Mouse (Mus musculus) hindbrain, embryonic 14.5 days (tissue): ENCODE data around the gene Zdhhc19. TPM values are rescaled to one million over a fixed set of nuclear protein-coding genes. Genes with fewer than 3 reads are reported as not detected.

Experiments
- ATAC-seq: fragments of 200-750 bp; cut with Nextera tagmentation; 2 replicates; pipeline ENCODE4 v1.8.0; 2017; ENCODE audit warnings: moderate number of reproducible peaks, mild to moderate bottlenecking, moderate TSS enrichment, moderate library complexity; ENCODE audit not compliant: low FRiP score
- DNase-seq: peaks from one replicate; pipeline ENCODE4 v3.0.0-alpha.2; 2015; ENCODE audit warnings: low spot score
- H3K27ac ChIP-seq: fragments of 300-500 bp; sonication (generic); 2 replicates; pipeline ENCODE4 v1.5.1; 2014; ENCODE audit warnings: mild to moderate bottlenecking, moderate library complexity
- H3K27me3 ChIP-seq: fragments of 300-500 bp; sonication (generic); 2 replicates; pipeline ENCODE4 v1.6.1; 2014; ENCODE audit warnings: mild to moderate bottlenecking, low read length, mixed read lengths; ENCODE audit not compliant: control insufficient read depth, insufficient read depth
- H3K36me3 ChIP-seq: fragments of 300-500 bp; sonication (generic); replicated peaks from 2 replicates; pipeline ENCODE4 v1.6.1; 2014; ENCODE audit not compliant: control insufficient read depth, insufficient read depth
- H3K4me1 ChIP-seq: fragments of 300-500 bp; sonication (generic); replicated peaks from 2 replicates; pipeline ENCODE4 v1.6.1; 2014; ENCODE audit warnings: antibody characterized with exemption, low read length, mixed read lengths; ENCODE audit not compliant: control insufficient read depth, insufficient read depth
- H3K4me2 ChIP-seq: fragments of 300-500 bp; sonication (generic); replicated peaks from 2 replicates; pipeline ENCODE4 v1.6.1; 2014; ENCODE audit warnings: mild to moderate bottlenecking, moderate library complexity
- H3K4me3 ChIP-seq: fragments of 300-500 bp; sonication (generic); replicated peaks from 2 replicates; pipeline ENCODE4 v1.5.1; 2014; ENCODE audit warnings: mild to moderate bottlenecking, low read length
- H3K9ac ChIP-seq: fragments of 300-500 bp; sonication (generic); 2 replicates; pipeline ENCODE4 v1.6.1; 2014
- H3K9me3 ChIP-seq: fragments of 300-500 bp; sonication (generic); 2 replicates; pipeline ENCODE4 v1.6.1; 2016; ENCODE audit warnings: low read length; ENCODE audit not compliant: control insufficient read depth
- WGBS: fragments of 180-500 bp; shearing (Covaris S2); extraction: QIAGEN DNeasy Blood & Tissue Kit; methylation state at CpG from one replicate; pipeline ENCODE4 v1.1.7; 2014; 5-methylcytosine and 5-hydroxymethylcytosine counted together
- polyA plus RNA-seq: library from polyadenylated mRNA; unstranded; fragments of >200 nt; fragmentation: Nextera tagmentation; extraction: Ambion mirVana; gene quantifications from 2 replicates; pipeline ENCODE4 v1.2.1, GENCODE M21; 2014

Zdhhc19 gene
- polyA plus RNA-seq, 1 experiment from 2014 or later: not detected

DNA sequence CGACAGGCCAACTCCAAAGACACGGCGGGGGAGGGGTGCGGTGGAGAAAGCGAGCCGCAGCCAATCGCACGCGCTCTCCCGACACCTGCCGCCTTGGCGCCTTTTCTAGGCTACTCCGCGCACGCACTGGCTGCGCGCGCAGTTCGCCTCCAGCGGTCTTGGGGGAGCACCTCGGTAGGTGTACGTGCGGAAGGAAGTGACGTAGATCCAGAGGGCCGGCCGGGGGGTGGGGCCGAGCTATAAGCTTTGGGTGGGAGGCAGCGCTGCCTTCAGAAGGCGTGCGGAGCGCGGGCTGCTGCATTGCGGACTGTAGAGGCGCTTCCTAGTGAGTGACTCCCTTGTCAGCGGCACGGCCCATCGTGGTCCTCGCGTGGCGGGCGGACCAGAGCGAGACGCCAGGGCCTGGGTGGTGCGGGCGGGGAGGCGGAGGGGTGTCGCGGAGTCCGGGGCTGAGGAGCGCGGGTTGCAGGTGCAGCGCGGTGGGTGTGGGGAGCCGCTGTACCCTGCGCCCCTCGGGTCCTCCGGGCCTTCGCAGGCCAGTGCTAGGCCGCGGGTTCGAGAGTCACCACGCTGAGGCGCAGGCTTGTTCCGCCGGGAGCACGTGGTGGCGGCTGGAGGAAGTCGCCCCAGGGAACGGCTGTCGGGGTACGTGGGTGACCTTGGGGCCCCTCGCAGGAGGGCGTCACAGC lies 112.8 kb downstream of the Zdhhc19 start, which contains the start of gene Tfrc:
Tfrc (plus strand) TSS at position 209 of the 689 bp plus-strand sequence.
- H3K4me3 ChIP-seq: peak within 1 kb of the TSS; percentile 92
- DNase-seq: peak; percentile 100
- peaks cover 20% of the 10 kb centered on the region for H3K4me1 ChIP-seq
- peaks cover 4% of the 10 kb centered on the region; the same call in 1 of the 2 replicates for H3K36me3 ChIP-seq
- peak within 1 kb of the TSS; percentile 89 for H3K27ac ChIP-seq
- WGBS: under 1% methylated on average over 62 of the region's 73 CpGs
- H3K27me3 ChIP-seq: no peaks in the 10 kb centered on the region
- no peaks in the 10 kb centered on the region for H3K9me3 ChIP-seq
- peak within 1 kb of the TSS; percentile 82 for H3K9ac ChIP-seq
- peak within 1 kb of the TSS; percentile 73 for H3K4me2 ChIP-seq
- ATAC-seq: peak; percentile 98

DNA sequence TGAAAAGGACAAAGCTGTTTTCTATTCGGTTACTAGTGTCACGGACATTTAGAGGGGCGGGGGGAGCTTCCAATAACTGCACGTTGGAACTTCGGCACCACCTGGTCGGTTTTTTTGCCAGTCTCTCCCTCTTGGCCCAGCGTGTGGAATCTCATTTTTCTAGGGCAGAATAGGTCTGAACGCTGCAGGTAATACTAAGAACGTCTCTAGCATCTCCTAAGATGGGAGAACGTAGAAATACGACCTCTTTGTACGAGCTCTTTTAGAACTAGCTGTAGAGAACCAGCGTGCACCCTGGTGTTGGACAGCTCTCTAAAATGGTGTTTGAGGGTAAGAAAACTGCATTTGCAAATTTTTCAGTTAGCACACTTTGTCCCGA lies 113.3 kb downstream of the Zdhhc19 start:
- Histone ChIP-seq H3K36me3 (peaks cover 9% of the 10 kb centered on the region; the same call in 1 of the 2 replicates), H3K4me3 (peak overlapping the region; percentile 92), H3K4me1 (peaks cover 20% of the 10 kb centered on the region), H3K9me3 (no peaks in the 10 kb centered on the region), H3K27me3 (no peaks in the 10 kb centered on the region), H3K9ac (peak overlapping the region; percentile 82), H3K4me2 (peak overlapping the region; percentile 73), H3K27ac (peak overlapping the region; percentile 89)
- DNase-seq (peak; percentile 42), ATAC-seq (no peak)
- WGBS: 0% methylated on average over 14 of the region's 14 CpGs

DNA sequence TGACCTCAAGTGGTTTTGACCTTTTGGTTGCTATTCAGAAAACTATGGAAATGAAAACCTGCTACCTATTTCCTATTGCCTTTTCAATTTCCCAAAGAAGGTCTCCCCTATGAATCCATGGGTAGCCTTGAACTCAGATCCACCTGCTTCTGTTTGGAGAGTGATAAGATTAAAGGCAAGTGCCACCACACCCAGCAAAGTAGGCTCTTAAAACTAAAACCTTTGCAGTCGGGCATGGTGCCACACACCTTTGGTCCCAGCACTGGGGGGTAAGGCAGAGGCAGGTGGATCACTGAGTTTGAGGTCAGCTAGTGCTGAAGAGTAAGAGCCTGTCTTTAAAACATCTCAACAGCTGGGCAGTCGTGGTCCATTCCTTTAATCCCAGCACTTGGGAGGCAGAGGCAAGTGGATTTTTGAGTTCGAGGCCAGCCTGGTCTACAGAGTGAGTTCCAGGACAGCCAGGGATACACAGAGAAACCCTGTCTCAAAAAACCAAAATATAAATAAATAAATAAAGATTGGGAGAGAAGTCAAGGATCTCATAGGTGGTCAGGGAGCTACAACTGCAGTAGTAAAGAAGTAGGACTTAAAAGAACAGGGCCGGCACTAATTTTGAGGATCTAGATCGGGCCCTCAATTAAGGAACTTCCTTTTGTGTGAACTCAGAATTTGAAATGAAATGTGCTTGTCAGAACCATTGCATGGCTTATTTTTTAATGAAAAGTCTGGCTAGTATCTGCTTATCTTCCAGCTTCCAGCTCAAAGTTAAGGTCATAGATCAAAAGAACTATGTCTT lies 114.6 kb downstream of the Zdhhc19 start:
- H3K4me1 ChIP-seq: peaks cover 20% of the 10 kb centered on the region
- H3K9ac ChIP-seq: peak overlapping the region; percentile 82
- no peaks in the 10 kb centered on the region for H3K27me3 ChIP-seq
- DNase-seq (no peak), ATAC-seq (no peak)
- 79% methylated on average over 5 of the region's 5 CpGs for WGBS
- H3K4me3 ChIP-seq: peak overlapping the region; percentile 92
- H3K27ac ChIP-seq: no peak overlapping the region
- H3K36me3 ChIP-seq: peaks cover 22% of the 10 kb centered on the region
- peak overlapping the region; percentile 73 for H3K4me2 ChIP-seq
- H3K9me3 ChIP-seq: no peaks in the 10 kb centered on the region

Other genes with a start within 250 kb of the Zdhhc19 start
- 19.0 and 20.3 TPM in 2 replicates for gene Fbxo45, start 249.1 kb upstream of the Zdhhc19 start, polyA plus RNA-seq
- 11.0 and 15.6 TPM in 2 replicates for gene Wdr53, start 249.0 kb upstream of the Zdhhc19 start, polyA plus RNA-seq
- gene Smco1, start 224.8 kb upstream of the Zdhhc19 start, polyA plus RNA-seq: 0.19 TPM in 1 of 2 replicates, not detected in the other
- 23.2 and 28.0 TPM in 2 replicates for gene Rnf168, start 218.8 kb upstream of the Zdhhc19 start, polyA plus RNA-seq
- gene Ubxn7, start 164.0 kb upstream of the Zdhhc19 start, polyA plus RNA-seq: 23.4 and 23.8 TPM in 2 replicates
- not detected in 2 replicates for gene Tm4sf19, start 95.8 kb upstream of the Zdhhc19 start, polyA plus RNA-seq
- gene Tctex1d2, start 76.6 kb upstream of the Zdhhc19 start, polyA plus RNA-seq: 37.5 and 49.7 TPM in 2 replicates
- gene Pcyt1a, start 65.3 kb upstream of the Zdhhc19 start, polyA plus RNA-seq: 53.1 and 54.5 TPM in 2 replicates
- 0.23 and 0.47 TPM in 2 replicates for gene Slc51a, start 8.4 kb upstream of the Zdhhc19 start, polyA plus RNA-seq
- 54.0 and 65.1 TPM in 2 replicates for gene Tfrc, start 112.7 kb downstream of the Zdhhc19 start, polyA plus RNA-seq
- gene Tnk2, start 147.6 kb downstream of the Zdhhc19 start, polyA plus RNA-seq: 17.4 and 20.0 TPM in 2 replicates
- not detected in 2 replicates for gene Muc4, start 239.6 kb downstream of the Zdhhc19 start, polyA plus RNA-seq